Mouse (Mus musculus) stomach, embryonic 14.5 days (tissue): ENCODE measurements around the gene Plekha7. TPM values are rescaled to one million over a fixed set of nuclear protein-coding genes. Genes with fewer than 3 reads are reported as not detected.
"Not testable (repeated sequence)": the region's sequence is repeated elsewhere in the genome, so short reads cannot be mapped to it uniquely, and the experiment has no call there.

Source experiments
- ATAC-seq: fragments of 200-750 bp; cut with Nextera tagmentation; 2 replicates; pipeline ENCODE4 v1.8.0; 2017; ENCODE audit warnings: low read depth, moderate TSS enrichment; ENCODE audit not compliant: insufficient number of reproducible peaks, insufficient read depth, low FRiP score
- H3K27ac ChIP-seq: fragments of 300-500 bp; sonication (generic); 2 replicates; pipeline ENCODE4 v1.5.1; 2014; ENCODE audit warnings: mild to moderate bottlenecking, low read length, moderate library complexity, mixed read lengths
- H3K27me3 ChIP-seq: fragments of 300-500 bp; sonication (generic); 2 replicates; pipeline ENCODE4 v1.6.1; 2014; ENCODE audit warnings: low read length, control low read depth, mixed read lengths; ENCODE audit not compliant: control insufficient read depth, insufficient read depth
- H3K36me3 ChIP-seq: fragments of 300-500 bp; sonication (generic); 2 replicates; pipeline ENCODE4 v1.6.1; 2014; ENCODE audit warnings: mild to moderate bottlenecking, control low read depth, low read length, moderate library complexity, mixed read lengths; ENCODE audit not compliant: control insufficient read depth, insufficient read depth
- H3K4me1 ChIP-seq: fragments of 300-500 bp; sonication (generic); 2 replicates; pipeline ENCODE4 v1.6.1; 2014; ENCODE audit warnings: low read length, control low read depth, mixed read lengths; ENCODE audit not compliant: control insufficient read depth, insufficient read depth
- H3K4me2 ChIP-seq: fragments of 300-500 bp; sonication (generic); replicated peaks from 2 replicates; pipeline ENCODE4 v1.6.1; 2014; ENCODE audit warnings: low read depth, low read length, control low read depth
- H3K4me3 ChIP-seq: fragments of 300-500 bp; sonication (generic); 2 replicates; pipeline ENCODE4 v1.5.1; 2014; ENCODE audit warnings: low read depth, low read length, control low read depth
- H3K9ac ChIP-seq: fragments of 300-500 bp; sonication (generic); replicated peaks from 2 replicates; pipeline ENCODE4 v1.6.1; 2014; ENCODE audit warnings: low read depth, mild to moderate bottlenecking, control low read depth, low read length, moderate library complexity, mixed read lengths
- H3K9me3 ChIP-seq: fragments of 300-500 bp; sonication (generic); 2 replicates; pipeline ENCODE4 v1.6.1; 2016; ENCODE audit warnings: low read depth, low read length, control low read depth; ENCODE audit not compliant: control insufficient read depth
- WGBS: fragments of 180-500 bp; shearing (Covaris S2); extraction: QIAGEN DNeasy Blood & Tissue Kit; methylation state at CpG from one replicate; pipeline ENCODE4 v1.1.7; 2014; 5-methylcytosine and 5-hydroxymethylcytosine counted together
- polyA plus RNA-seq: library from polyadenylated mRNA; unstranded; fragments of >200 nt; fragmentation: Nextera tagmentation; extraction: Ambion mirVana; gene quantifications from 2 replicates; pipeline ENCODE4 v1.2.1, GENCODE M21; 2014

Gene Plekha7
- polyA plus RNA-seq, 1 experiment from 2014 or later = 12.4 TPM

DNA sequence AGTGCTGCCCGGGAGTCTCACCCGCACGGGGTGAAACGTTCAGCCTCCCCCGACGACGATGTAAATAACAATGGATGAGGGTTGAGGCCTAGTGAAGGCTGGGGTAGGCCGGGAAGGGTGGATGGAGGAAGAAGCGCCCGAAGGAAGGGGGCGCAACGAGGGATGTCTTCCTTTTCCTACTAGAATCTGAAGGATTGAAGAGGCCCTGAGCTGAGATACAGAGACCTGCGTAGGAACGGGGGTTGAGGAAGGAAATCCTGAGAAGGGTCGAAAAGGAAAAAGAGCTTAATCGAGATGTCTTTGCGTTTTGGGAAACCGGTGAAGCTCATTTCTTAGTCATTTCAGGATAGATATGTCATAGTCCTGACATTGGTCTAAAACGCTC lies 214.7 kb downstream of the Plekha7 start:
- H3K4me2 ChIP-seq = peak overlapping the region; percentile 89
- H3K4me3 ChIP-seq = peak overlapping the region; percentile 67
- peak overlapping the region; percentile 75 for H3K9ac ChIP-seq
- ATAC-seq = peak; percentile 85
- 0% methylated on average over 19 of the region's 19 CpGs for WGBS
- H3K27me3 ChIP-seq = no peaks in the 10 kb centered on the region
- H3K27ac ChIP-seq = peak overlapping the region; percentile 66; the same call in 1 of the 2 replicates
- peaks cover 10% of the 10 kb centered on the region; the same call in 1 of the 2 replicates for H3K4me1 ChIP-seq
- no peaks in the 10 kb centered on the region for H3K36me3 ChIP-seq
- no peaks in the 10 kb centered on the region for H3K9me3 ChIP-seq

DNA sequence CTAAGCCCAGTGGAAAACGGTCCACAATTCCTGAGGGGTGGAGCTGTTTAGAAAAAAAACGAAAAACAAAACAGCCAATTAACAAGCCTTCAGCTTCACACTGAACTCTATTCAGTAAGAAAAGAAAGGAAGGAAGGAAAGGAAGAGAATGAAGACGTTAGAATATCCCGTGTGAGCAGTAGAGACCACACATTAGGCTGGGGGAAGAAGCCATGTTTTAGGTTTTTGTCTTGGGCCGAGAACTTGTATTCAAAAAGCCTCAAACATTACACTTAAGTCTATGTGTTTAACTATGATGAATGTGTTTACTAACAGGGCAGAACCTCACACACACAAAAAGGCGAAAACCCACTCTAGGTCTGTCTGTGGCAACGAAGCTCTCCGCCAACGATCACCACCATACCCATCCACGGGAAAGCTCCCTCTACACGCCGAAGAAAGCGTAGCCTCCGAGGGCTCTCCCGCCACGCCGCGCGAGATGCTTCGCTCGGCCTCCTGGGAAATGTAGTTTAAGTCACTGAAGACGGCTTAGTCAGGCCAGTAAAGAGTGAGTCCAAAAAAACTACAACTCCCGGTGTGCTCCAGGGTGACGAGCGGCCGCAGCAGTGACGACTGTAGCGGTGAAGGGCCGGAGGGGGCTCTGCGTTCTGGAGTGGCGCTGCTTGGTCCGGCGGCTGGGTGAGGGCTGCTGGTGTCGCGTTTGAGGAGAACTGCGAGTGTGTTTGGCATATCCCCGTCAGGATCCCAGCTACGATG lies 215.3 kb downstream of the Plekha7 start:
- peak overlapping the region; percentile 67 for H3K4me3 ChIP-seq
- ATAC-seq = peak; percentile 100
- WGBS = under 1% methylated on average over 38 of the region's 38 CpGs
- H3K36me3 ChIP-seq = no peaks in the 10 kb centered on the region
- no peaks in the 10 kb centered on the region for H3K9me3 ChIP-seq
- H3K27ac ChIP-seq = peak overlapping the region; percentile 66
- H3K4me1 ChIP-seq = peaks cover 10% of the 10 kb centered on the region; the same call in 1 of the 2 replicates
- peak overlapping the region; percentile 35 for H3K4me2 ChIP-seq
- H3K9ac ChIP-seq = peak overlapping the region; percentile 75
- H3K27me3 ChIP-seq = no peaks in the 10 kb centered on the region

DNA sequence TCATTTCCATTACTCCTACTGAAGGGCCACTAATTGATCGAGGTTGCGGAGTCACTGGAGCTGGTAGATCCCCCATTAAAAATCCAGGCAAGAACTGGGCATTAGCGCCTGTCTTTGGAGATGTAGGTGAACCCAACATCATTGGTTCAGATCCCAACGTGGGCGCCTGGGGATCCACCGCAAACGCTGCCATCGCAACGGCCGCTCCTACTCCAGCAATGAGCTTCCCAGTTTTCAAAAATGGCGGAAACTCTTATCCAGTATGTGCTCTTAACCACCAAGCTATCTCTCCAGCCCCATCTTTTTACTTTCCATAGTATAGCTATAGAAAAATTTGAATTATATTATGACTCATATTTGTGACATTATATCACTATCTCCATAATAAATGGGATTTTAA lies 223.8 kb downstream of the Plekha7 start, which contains the start of gene Gm4353:
Gene Gm4353 (minus strand): TSS at position 270 of the 400 bp plus-strand sequence.
- H3K36me3 ChIP-seq, H3K27ac ChIP-seq, H3K9me3 ChIP-seq, ATAC-seq, H3K4me3 ChIP-seq, H3K4me1 ChIP-seq, H3K4me2 ChIP-seq, H3K27me3 ChIP-seq, H3K9ac ChIP-seq: not testable (repeated sequence)
- WGBS = 97% methylated on average over 11 of the region's 11 CpGs

Other genes with a start within 250 kb of the Plekha7 start
- gene Gm4353, start 223.7 kb downstream of the Plekha7 start, polyA plus RNA-seq = 0.71 and 1.2 TPM in 2 replicates
- gene Rps13, start 25.8 kb upstream of the Plekha7 start, polyA plus RNA-seq = 960 and 1,086 TPM in 2 replicates
- 40.2 and 42.4 TPM in 2 replicates for gene Pik3c2a, start 135.1 kb upstream of the Plekha7 start, polyA plus RNA-seq
- gene Nucb2, start 196.0 kb upstream of the Plekha7 start, polyA plus RNA-seq = 23.0 and 25.9 TPM in 2 replicates